Mouse (Mus musculus) thymus, postnatal 36 days (tissue): ENCODE data around the gene Cd300a.
A peak's percentile ranks its signal among the peaks of the same experiment; 100 is the strongest.

Experiments used
- DNase-seq, 2 experiments: peaks; one replicate each; pipeline ENCODE4 v3.0.0; 2022; ENCODE audit warnings: mixed read lengths in 2 of 2

The Cd300a gene

GRCm38 (mm10) chr11:114889991-114890518, at the start of gene Cd300a:
Gene Cd300a (plus strand): TSS chr11:114890041.
- no peak for DNase-seq

- DNase-seq, result no peak
Measured at GRCm38 (mm10) chr11:114843818-114844463, 45.9 kb upstream of the Cd300a start.

GRCm38 (mm10) chr11:114844464-114845220, 45.2 kb upstream of the Cd300a start:
- no peak for DNase-seq

GRCm38 (mm10) chr11:114846336-114846735, 43.5 kb upstream of the Cd300a start:
- no peak for DNase-seq

- no peak for DNase-seq
Measured at GRCm38 (mm10) chr11:114847008-114847407, 42.8 kb upstream of the Cd300a start.

GRCm38 (mm10) chr11:114849572-114849971, 40.3 kb upstream of the Cd300a start:
- no peak for DNase-seq

GRCm38 (mm10) chr11:114850066-114850451, 39.8 kb upstream of the Cd300a start:
- DNase-seq, result no peak

- DNase-seq, result no peak
Measured at GRCm38 (mm10) chr11:114850452-114851268, 39.2 kb upstream of the Cd300a start, which contains the start of gene Gprc5c. Gene Gprc5c (plus strand): TSS chr11:114851152.

GRCm38 (mm10) chr11:114851269-114851607, 38.6 kb upstream of the Cd300a start:
- no peak for DNase-seq

- DNase-seq, result no peak
Measured at GRCm38 (mm10) chr11:114851608-114852310, 38.1 kb upstream of the Cd300a start.

- no peak for DNase-seq
Measured at GRCm38 (mm10) chr11:114852311-114853173, 37.3 kb upstream of the Cd300a start.

GRCm38 (mm10) chr11:114853174-114853838, 36.5 kb upstream of the Cd300a start:
- DNase-seq, result no peak

GRCm38 (mm10) chr11:114854581-114854980, 35.3 kb upstream of the Cd300a start:
- no peak for DNase-seq

- no peak for DNase-seq
Measured at GRCm38 (mm10) chr11:114856125-114856524, 33.7 kb upstream of the Cd300a start.

- peak in 1 of 2 experiments; percentile 24 for DNase-seq
Measured at GRCm38 (mm10) chr11:114858641-114859040, 31.2 kb upstream of the Cd300a start.

- no peak for DNase-seq
Measured at GRCm38 (mm10) chr11:114861057-114861456, 28.8 kb upstream of the Cd300a start.

GRCm38 (mm10) chr11:114862687-114863086, 27.2 kb upstream of the Cd300a start:
- DNase-seq, result no peak

GRCm38 (mm10) chr11:114863918-114864420, 25.9 kb upstream of the Cd300a start:
- DNase-seq, result no peak

GRCm38 (mm10) chr11:114865999-114866398, 23.8 kb upstream of the Cd300a start:
- no peak for DNase-seq

GRCm38 (mm10) chr11:114866486-114867360, 23.1 kb upstream of the Cd300a start:
- DNase-seq, result no peak
